ENCODE assay signal across 7 mouse cellular contexts in genomic region chr15:79951226-79951625, GRCm38 (mm10). TPM values are rescaled to one million over a fixed set of nuclear protein-coding genes. Genes with fewer than 3 reads are reported as not detected.
DNase-seq lines count a peak whose midpoint lies in the region; ATAC-seq and TF ChIP-seq lines count a peak whose summit lies in the region.

No protein-coding gene starts in this region.

- H3K4me2 ChIP-seq in liver, embryonic 11.5 days = no peak overlapping the region
- H3K4me2 ChIP-seq in liver, postnatal 0 days (ENCODE audit: low read depth, low read length) = no peak overlapping the region
- H3K4me2 ChIP-seq in forebrain, embryonic 15.5 days (replicated peaks) = peak overlapping the region; percentile 52; the same call in 1 of the 2 replicates
- H3K4me2 ChIP-seq in hindbrain, postnatal 0 days (ENCODE audit: low read depth, low read length) = peak overlapping the region; percentile 54; the same call in 1 of the 2 replicates

- no peak for TF ChIP-seq CTCF in liver, postnatal 0 days (IDR thresholded peaks at IDR 0.05; ENCODE audit: low read depth)
- TF ChIP-seq CTCF in hindbrain, postnatal 0 days (IDR thresholded peaks at IDR 0.05; ENCODE audit: low read depth) = no peak

- peaks cover 20% of the 10 kb centered on the region for H3K4me1 ChIP-seq in liver, embryonic 11.5 days (replicated peaks; ENCODE audit: control insufficient read depth, insufficient read depth, low read length)
- H3K4me1 ChIP-seq in liver, postnatal 0 days (ENCODE audit: insufficient read depth) = peaks cover 5% of the 10 kb centered on the region; the same call in 1 of the 2 replicates
- H3K4me1 ChIP-seq in forebrain, embryonic 15.5 days = peaks cover 19% of the 10 kb centered on the region
- peaks cover 31% of the 10 kb centered on the region for H3K4me1 ChIP-seq in hindbrain, postnatal 0 days (ENCODE audit: insufficient read depth, low read length)

- no peak for DNase-seq in liver, embryonic 11.5 days (ENCODE audit: low spot score)
- DNase-seq in liver, postnatal 0 days = no peak
- DNase-seq in hindbrain, postnatal 0 days (ENCODE audit: low spot score) = no peak
- peak; percentile 37 for DNase-seq in naive thymus-derived CD4-positive, alpha-beta T cell, adult 2 months (ENCODE audit: low read depth)
- no peak for DNase-seq in MN1 (ENCODE audit: low spot score)
- DNase-seq in adrenal gland, postnatal 14 days = no peak

- H3K36me3 ChIP-seq in liver, embryonic 11.5 days (ENCODE audit: control insufficient read depth, insufficient read depth, low read length) = no peaks in the 10 kb centered on the region
- no peaks in the 10 kb centered on the region for H3K36me3 ChIP-seq in liver, postnatal 0 days (replicated peaks; ENCODE audit: insufficient read depth, low read length)
- no peaks in the 10 kb centered on the region for H3K36me3 ChIP-seq in forebrain, embryonic 15.5 days
- H3K36me3 ChIP-seq in hindbrain, postnatal 0 days (ENCODE audit: insufficient read depth, low read length) = no peaks in the 10 kb centered on the region

- 68% methylated on average over 6 of the region's 6 CpGs for WGBS in liver, embryonic 11.5 days
- WGBS in liver, postnatal 0 days (ENCODE audit: insufficient replicate concordance) = 73% methylated on average over 6 of the region's 6 CpGs
- 78% methylated on average over 6 of the region's 6 CpGs for WGBS in forebrain, embryonic 15.5 days
- 68% methylated on average over 6 of the region's 6 CpGs for WGBS in hindbrain, postnatal 0 days

- H3K27me3 ChIP-seq in liver, embryonic 11.5 days (replicated peaks; ENCODE audit: control insufficient read depth, insufficient read depth, low read length) = no peaks in the 10 kb centered on the region
- H3K27me3 ChIP-seq in liver, postnatal 0 days (ENCODE audit: insufficient read depth, low read length) = peaks cover 3% of the 10 kb centered on the region; the same call in 1 of the 2 replicates
- H3K27me3 ChIP-seq in forebrain, embryonic 15.5 days = no peaks in the 10 kb centered on the region
- no peaks in the 10 kb centered on the region for H3K27me3 ChIP-seq in hindbrain, postnatal 0 days (ENCODE audit: insufficient read depth, low read length)

- no peak for ATAC-seq in liver, embryonic 11.5 days (replicated peaks; ENCODE audit: low FRiP score)
- no peak for ATAC-seq in liver, postnatal 0 days
- ATAC-seq in forebrain, embryonic 15.5 days (replicated peaks) = no peak
- ATAC-seq in hindbrain, postnatal 0 days = no peak

- H3K4me3 ChIP-seq in liver, embryonic 11.5 days (ENCODE audit: low read depth, low read length) = no peak overlapping the region
- no peak overlapping the region for H3K4me3 ChIP-seq in liver, postnatal 0 days (ENCODE audit: low read depth, low read length)
- no peak overlapping the region for H3K4me3 ChIP-seq in forebrain, embryonic 15.5 days
- H3K4me3 ChIP-seq in hindbrain, postnatal 0 days (ENCODE audit: low read length) = 0 out of 2 replicates have a peak overlapping the region, but pooled peaks have one; percentile 23

- no peaks in the 10 kb centered on the region for H3K9me3 ChIP-seq in liver, embryonic 11.5 days (ENCODE audit: control insufficient read depth, low read length)
- no peaks in the 10 kb centered on the region for H3K9me3 ChIP-seq in liver, postnatal 0 days (ENCODE audit: low read length)
- no peaks in the 10 kb centered on the region for H3K9me3 ChIP-seq in forebrain, embryonic 15.5 days
- no peaks in the 10 kb centered on the region for H3K9me3 ChIP-seq in hindbrain, postnatal 0 days (ENCODE audit: low read length)

- H3K27ac ChIP-seq in liver, embryonic 11.5 days (ENCODE audit: low read depth, low read length) = 0 out of 2 replicates have a peak overlapping the region, but pooled peaks have one; percentile 19
- H3K27ac ChIP-seq in liver, postnatal 0 days (ENCODE audit: low read depth) = no peak overlapping the region
- peak overlapping the region; percentile 24; the same call in 1 of the 2 replicates for H3K27ac ChIP-seq in forebrain, embryonic 15.5 days (replicated peaks)
- H3K27ac ChIP-seq in hindbrain, postnatal 0 days = peak overlapping the region; percentile 59; the same call in 1 of the 2 replicates

- no peak for TF ChIP-seq EP300 in liver, postnatal 0 days (IDR thresholded peaks at IDR 0.05; ENCODE audit: low read depth)

- H3K9ac ChIP-seq in liver, embryonic 11.5 days (ENCODE audit: low read depth, low read length) = no peak overlapping the region
- H3K9ac ChIP-seq in liver, postnatal 0 days (replicated peaks) = no peak overlapping the region
- no peak overlapping the region for H3K9ac ChIP-seq in forebrain, embryonic 15.5 days (replicated peaks)
- H3K9ac ChIP-seq in hindbrain, postnatal 0 days (replicated peaks; ENCODE audit: low read length) = no peak overlapping the region; the same call in 1 of the 2 replicates

RNA-seq across cellular contexts. Expression of gene Cbx7, which starts 19.7 kb away (rescaled TPM):
- 2.5 TPM in 2 replicates for polyA plus RNA-seq in liver, embryonic 11.5 days (2014; fragmentation: Nextera tagmentation; extraction: Ambion mirVana)
- polyA plus RNA-seq in liver, postnatal 0 days (2015; fragmentation: Nextera tagmentation; extraction: Ambion mirVana) = 1.0 and 1.2 TPM in 2 replicates
- 3.6 TPM in 2 replicates for polyA plus RNA-seq in forebrain, embryonic 15.5 days (2015; fragmentation: Nextera tagmentation; extraction: Ambion mirVana)
- total RNA-seq in hindbrain, postnatal 0 days (2014; rRNA removed) = 5.1 and 9.5 TPM in 2 replicates
- 2.9 and 3.1 TPM in 2 replicates for polyA plus RNA-seq in hindbrain, postnatal 0 days (2015; fragmentation: Nextera tagmentation; extraction: Ambion mirVana)
- total RNA-seq in adrenal gland, postnatal 14 days (2021) = 7.2 and 12.8 TPM in 2 replicates

RNA-seq across cellular contexts. Expression of gene Apobec3, which starts 59.8 kb away (rescaled TPM):
- polyA plus RNA-seq in liver, embryonic 11.5 days (2014; fragmentation: Nextera tagmentation; extraction: Ambion mirVana) = 72.8 and 76.7 TPM in 2 replicates
- polyA plus RNA-seq in liver, postnatal 0 days (2015; fragmentation: Nextera tagmentation; extraction: Ambion mirVana) = 34.6 and 38.1 TPM in 2 replicates
- polyA plus RNA-seq in forebrain, embryonic 15.5 days (2015; fragmentation: Nextera tagmentation; extraction: Ambion mirVana) = 6.6 TPM in 2 replicates
- 3.5 and 5.3 TPM in 2 replicates for total RNA-seq in hindbrain, postnatal 0 days (2014; rRNA removed)
- 3.9 and 4.5 TPM in 2 replicates for polyA plus RNA-seq in hindbrain, postnatal 0 days (2015; fragmentation: Nextera tagmentation; extraction: Ambion mirVana)
- 19.8 and 38.2 TPM in 2 replicates for total RNA-seq in adrenal gland, postnatal 14 days (2021)

Comparison
In these comparisons a context has a peak if more than half of its experiments do, and no peak if none do; other contexts are left out.
1. H3K4me2 ChIP-seq: peak in forebrain, embryonic 15.5 days (single experiment) and hindbrain, postnatal 0 days (single experiment); none in liver, embryonic 11.5 days (single experiment) and liver, postnatal 0 days (single experiment).